Mouse (Mus musculus) Patski (cell line): Measurements from ENCODE around the gene Col5a3. TPM values are rescaled to one million over a fixed set of nuclear protein-coding genes. Genes with fewer than 3 reads are reported as not detected.

Experiments
- ATAC-seq: fragments of 100-300 bp; one replicate; pipeline ENCODE4 v1.8.0; 2021
- CTCF ChIA-PET: fragments of 350-600 bp; sonication (Branson Sonifier 250); formaldehyde crosslinking; loops from one replicate; lab custom pipeline; 2022; ENCODE audit warnings: inconsistent platforms; lab: Charles Lee
- POLR2A ChIA-PET: fragments of 350-600 bp; sonication (Branson Sonifier 250); formaldehyde crosslinking; loops from one replicate; lab custom pipeline; 2022; ENCODE audit warnings: antibody characterized with exemption, inconsistent platforms; lab: Charles Lee
- DNase-seq: peaks from one replicate; pipeline ENCODE4 v3.0.0-alpha.2; 2011; ENCODE audit warnings: low read depth, low spot score
- H3K27me3 ChIP-seq: fragments of 371-371 bp; one replicate; pipeline ENCODE4 v1.5.1; 2021
- CTCF ChIP-seq: fragments of 100-300 bp; IDR thresholded peaks from one replicate; pipeline ENCODE4 v1.5.1; 2021
- in situ Hi-C: fragments of 300-500 bp; cut with MboI; formaldehyde crosslinking; loops from 3 replicates; pipeline ENCODE4 v1.11.1; 2018; ENCODE audit warnings: low pct_unique_long_range_greater_than_20kb, mixed read lengths
- polyA plus RNA-seq: library from polyadenylated mRNA; unstranded; gene quantifications from one replicate; pipeline ENCODE4 v1.2.3, GENCODE M21; 2021

Gene Col5a3
- polyA plus RNA-seq, 1 experiment from 2014 or later, result 0.08 TPM

DNA sequence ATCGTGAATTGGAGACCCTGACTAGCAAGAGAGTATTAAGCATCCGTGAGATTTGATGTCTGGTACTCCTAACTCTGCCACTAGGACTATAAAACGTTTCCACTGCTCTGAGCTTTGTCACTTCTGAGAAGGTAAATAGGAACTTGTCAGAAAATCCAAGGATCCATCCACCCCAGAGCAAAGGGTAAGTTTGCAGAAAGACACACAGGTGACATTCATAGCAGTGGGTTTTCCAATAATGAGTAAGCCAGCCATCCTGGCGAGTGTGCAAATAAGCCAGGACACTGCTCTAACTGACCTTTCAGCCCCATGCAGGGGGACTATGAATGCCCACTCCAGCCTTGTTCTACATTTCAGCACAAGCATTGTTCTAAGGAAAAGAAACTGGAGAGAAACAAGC, 83.1 kb downstream of the Col5a3 start:
- peaks cover 22% of the 10 kb centered on the region for H3K27me3 ChIP-seq
- TF ChIP-seq CTCF, result no peak
- DNase-seq, result no peak
- ChIA-PET CTCF (no interaction called here), POLR2A (no interaction called here)
- ATAC-seq, result no peak
- in situ Hi-C loops, result no loop called here

GRCm38 (mm10) chr9:20729451-20729850, 85.4 kb downstream of the Col5a3 start:
- CTCF ChIA-PET, result interaction anchor here (1.5 kb wide), 1 partner anchor 11 kb away, joined by 3 read pairs; no protein-coding TSS in a partner anchor
- in situ Hi-C loops, result no loop called here
- POLR2A ChIA-PET, result interaction anchor here (0.7 kb wide), 1 partner anchor 76 kb away, joined by 5 read pairs; no protein-coding TSS in a partner anchor
- no peak for TF ChIP-seq CTCF
- ATAC-seq (no peak), DNase-seq (no peak)
- H3K27me3 ChIP-seq, result peaks cover 28% of the 10 kb centered on the region

DNA sequence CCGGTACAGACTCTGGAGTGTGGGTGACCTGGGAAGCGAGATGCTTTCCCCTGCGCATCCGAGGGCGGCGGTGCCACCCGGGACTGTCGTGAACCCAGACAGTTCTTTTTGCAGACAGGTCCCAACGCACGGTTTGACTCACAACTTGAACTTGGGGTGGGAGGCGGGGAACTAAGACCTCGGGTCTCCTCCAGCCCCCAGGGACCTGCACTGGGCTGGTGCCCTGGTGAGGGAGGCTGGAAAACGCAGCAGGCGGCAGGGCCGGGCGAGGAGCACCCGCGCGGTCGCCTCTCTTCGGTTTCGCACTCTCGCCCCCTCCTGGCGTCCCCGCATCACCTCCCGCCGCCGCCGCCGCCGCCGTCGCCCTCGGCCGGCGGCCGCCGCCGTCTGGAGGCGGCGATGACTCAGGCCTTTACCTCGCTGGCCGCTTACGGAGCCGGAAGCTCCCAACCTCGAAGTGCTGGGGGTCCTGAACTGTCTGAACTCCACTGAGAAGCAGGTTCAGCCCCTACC, 87.2 kb downstream of the Col5a3 start:
- no peak for ATAC-seq
- in situ Hi-C loops, result no loop called here
- peaks cover 16% of the 10 kb centered on the region for H3K27me3 ChIP-seq
- POLR2A ChIA-PET, result no interaction called here
- no peak for DNase-seq
- TF ChIP-seq CTCF, result no peak
- CTCF ChIA-PET, result no interaction called here

GRCm38 (mm10) chr9:20726859-20727600, 87.8 kb downstream of the Col5a3 start:
- no peak for ATAC-seq
- in situ Hi-C loops, result no loop called here

DNA sequence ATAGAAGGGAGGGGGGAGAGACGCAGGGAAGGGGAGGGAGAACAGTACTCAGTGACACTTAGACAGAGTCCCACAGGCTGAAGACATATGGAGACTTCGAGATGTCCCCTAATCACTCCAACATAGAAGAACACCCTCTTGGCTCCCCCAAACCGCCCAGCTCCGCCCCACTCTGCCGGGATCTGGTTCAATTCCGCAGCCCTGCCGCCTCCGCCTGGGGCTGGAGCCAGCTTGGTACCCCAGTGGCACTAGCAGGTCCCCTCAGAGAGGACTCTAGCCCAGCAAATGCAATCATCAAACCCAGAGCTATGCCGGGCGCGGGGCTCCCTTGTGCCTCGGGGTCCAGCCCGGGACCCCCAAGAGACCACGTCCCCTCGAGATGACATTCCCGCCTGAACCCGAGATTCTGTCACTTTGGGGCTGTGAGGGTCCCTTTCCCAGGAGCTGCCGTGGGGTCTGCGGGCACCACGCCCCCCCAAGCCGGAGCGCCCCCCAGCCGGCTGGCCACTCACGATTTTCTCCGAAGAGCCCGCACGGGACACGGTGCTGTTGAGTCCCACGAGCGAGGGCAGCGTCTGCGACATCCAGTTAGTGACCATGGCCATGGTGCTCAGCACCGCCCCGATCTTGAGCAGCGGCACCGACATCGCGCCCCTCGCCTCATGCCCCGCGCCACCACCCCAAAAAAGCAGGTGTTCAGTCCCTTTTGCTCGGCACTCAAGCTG, 88.6 kb downstream of the Col5a3 start:
- CTCF ChIA-PET, result no interaction called here
- POLR2A ChIA-PET, result no interaction called here
- DNase-seq, result no peak
- ATAC-seq, result no peak
- TF ChIP-seq CTCF, result no peak
- H3K27me3 ChIP-seq, result peaks cover 16% of the 10 kb centered on the region
- in situ Hi-C loops, result no loop called here

More at GRCm38 (mm10) chr9:20726859-20727600, 87.8 kb downstream of the Col5a3 start:
- peaks cover 16% of the 10 kb centered on the region for H3K27me3 ChIP-seq
- TF ChIP-seq CTCF, result no peak
- no peak for DNase-seq
- CTCF ChIA-PET, result no interaction called here
- POLR2A ChIA-PET, result no interaction called here

- no peak for TF ChIP-seq CTCF
- in situ Hi-C loops, result no loop called here
- DNase-seq, result no peak
Observed at GRCm38 (mm10) chr9:20721582-20721981, 93.3 kb downstream of the Col5a3 start.

More at GRCm38 (mm10) chr9:20721582-20721981, 93.3 kb downstream of the Col5a3 start:
- no peak for ATAC-seq
- ChIA-PET CTCF (no interaction called here), POLR2A (no interaction called here)
- H3K27me3 ChIP-seq, result peaks cover 6% of the 10 kb centered on the region

Other genes with a start within 250 kb of the Col5a3 start
- gene Zfp846, start 233.8 kb downstream of the Col5a3 start, polyA plus RNA-seq, result 8.8 TPM
- 439 TPM for gene Ubl5, start 172.2 kb downstream of the Col5a3 start, polyA plus RNA-seq
- gene Fbxl12, start 170.3 kb downstream of the Col5a3 start, polyA plus RNA-seq, result 19.2 TPM
- 27.1 TPM for gene Pin1, start 163.0 kb downstream of the Col5a3 start, polyA plus RNA-seq
- gene Olfm2, start 68.7 kb downstream of the Col5a3 start, polyA plus RNA-seq, result 0.32 TPM
- not detected for gene Rdh8, start 3.4 kb upstream of the Col5a3 start, polyA plus RNA-seq
- gene A230050P20Rik, start 53.6 kb upstream of the Col5a3 start, polyA plus RNA-seq, result 0.09 TPM
- gene Angptl6, start 64.7 kb upstream of the Col5a3 start, polyA plus RNA-seq, result 1.8 TPM
- 42.2 TPM for gene Ppan, start 73.1 kb upstream of the Col5a3 start, polyA plus RNA-seq
- 172 TPM for gene Eif3g, start 83.6 kb upstream of the Col5a3 start, polyA plus RNA-seq
- gene Dnmt1, start 144.8 kb upstream of the Col5a3 start, polyA plus RNA-seq, result 54.3 TPM
- gene S1pr2, start 161.7 kb upstream of the Col5a3 start, polyA plus RNA-seq, result 10.9 TPM
- gene Mrpl4, start 187.7 kb upstream of the Col5a3 start, polyA plus RNA-seq, result 89.1 TPM
- 0.06 TPM for gene Icam1, start 200.9 kb upstream of the Col5a3 start, polyA plus RNA-seq
- 0.99 TPM for gene Icam4, start 214.3 kb upstream of the Col5a3 start, polyA plus RNA-seq
- gene Icam5, start 217.0 kb upstream of the Col5a3 start, polyA plus RNA-seq, result 1.1 TPM